Mouse (Mus musculus) intestine, embryonic 16.5 days (tissue): ENCODE measurements around the gene Oosp2. TPM values are rescaled to one million over a fixed set of nuclear protein-coding genes. Genes with fewer than 3 reads are reported as not detected.
A peak's percentile ranks its signal among the peaks of the same experiment; 100 is the strongest.

ENCODE experiments used
- ATAC-seq: fragments of 200-750 bp; cut with Nextera tagmentation; 2 replicates; pipeline ENCODE4 v1.8.0; 2017; ENCODE audit warnings: moderate TSS enrichment, moderate library complexity
- H3K27ac ChIP-seq: fragments of 300-500 bp; sonication (generic); 2 replicates; pipeline ENCODE4 v1.5.1; 2014; ENCODE audit warnings: mild to moderate bottlenecking, low read length
- H3K27me3 ChIP-seq: fragments of 300-500 bp; sonication (generic); replicated peaks from 2 replicates; pipeline ENCODE4 v1.6.1; 2014; ENCODE audit warnings: low read length, control low read depth, mixed read lengths; ENCODE audit not compliant: control insufficient read depth, insufficient read depth
- H3K36me3 ChIP-seq: fragments of 300-500 bp; sonication (generic); 2 replicates; pipeline ENCODE4 v1.6.1; 2014; ENCODE audit warnings: low read length, control low read depth; ENCODE audit not compliant: control insufficient read depth, insufficient read depth
- H3K4me1 ChIP-seq: fragments of 300-500 bp; sonication (generic); 2 replicates; pipeline ENCODE4 v1.6.1; 2014; ENCODE audit warnings: low read length, control low read depth, mixed read lengths; ENCODE audit not compliant: control insufficient read depth, insufficient read depth
- H3K4me2 ChIP-seq: fragments of 300-500 bp; sonication (generic); 2 replicates; pipeline ENCODE4 v1.6.1; 2014; ENCODE audit warnings: low read depth, low read length, control low read depth
- H3K4me3 ChIP-seq: fragments of 300-500 bp; sonication (generic); 2 replicates; pipeline ENCODE4 v1.5.1; 2014; ENCODE audit warnings: mild to moderate bottlenecking, low read length
- H3K9ac ChIP-seq: fragments of 300-500 bp; sonication (generic); 2 replicates; pipeline ENCODE4 v1.6.1; 2014; ENCODE audit warnings: low read depth, low read length
- H3K9me3 ChIP-seq: fragments of 300-500 bp; sonication (generic); 2 replicates; pipeline ENCODE4 v1.6.1; 2016; ENCODE audit warnings: low read length, control low read depth; ENCODE audit not compliant: control insufficient read depth
- WGBS: fragments of 180-500 bp; shearing (Covaris S2); extraction: QIAGEN DNeasy Blood & Tissue Kit; methylation state at CpG from one replicate; pipeline ENCODE4 v1.1.7; 2014; 5-methylcytosine and 5-hydroxymethylcytosine counted together
- polyA plus RNA-seq: library from polyadenylated mRNA; unstranded; fragments of >200 nt; fragmentation: Nextera tagmentation; extraction: Ambion mirVana; gene quantifications from 2 replicates; pipeline ENCODE4 v1.2.1, GENCODE M21; 2015

Oosp2 gene
- polyA plus RNA-seq, 1 experiment from 2014 or later = not detected

DNA sequence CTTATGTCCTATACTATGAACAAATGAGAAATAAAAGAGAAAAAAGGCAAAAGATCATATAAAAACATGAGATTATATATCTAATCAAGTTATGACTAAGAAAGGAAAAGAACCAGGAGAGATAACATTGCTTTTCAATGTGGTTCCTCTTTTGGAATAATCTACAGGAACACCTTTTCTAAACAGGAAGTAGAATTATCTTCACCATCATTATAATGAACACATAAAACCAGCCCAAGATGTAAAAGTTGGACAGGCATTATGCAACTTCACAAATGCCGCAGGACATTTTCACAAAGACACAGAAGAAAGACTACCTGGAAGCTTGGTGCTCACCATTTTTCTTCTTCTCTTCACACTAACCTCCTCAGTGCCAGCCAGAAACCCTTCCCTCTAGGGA is 47.3 kb downstream of the Oosp2 start:
- H3K36me3 ChIP-seq = no peaks in the 10 kb centered on the region
- ATAC-seq = no peak
- no peak overlapping the region for H3K27ac ChIP-seq
- no peaks in the 10 kb centered on the region for H3K4me1 ChIP-seq
- no peaks in the 10 kb centered on the region for H3K9me3 ChIP-seq
- no peak overlapping the region for H3K9ac ChIP-seq
- no peak overlapping the region for H3K4me3 ChIP-seq
- no peak overlapping the region for H3K4me2 ChIP-seq
- H3K27me3 ChIP-seq = no peaks in the 10 kb centered on the region
- WGBS = 92% methylated on average over 1 of the region's 1 CpGs

DNA sequence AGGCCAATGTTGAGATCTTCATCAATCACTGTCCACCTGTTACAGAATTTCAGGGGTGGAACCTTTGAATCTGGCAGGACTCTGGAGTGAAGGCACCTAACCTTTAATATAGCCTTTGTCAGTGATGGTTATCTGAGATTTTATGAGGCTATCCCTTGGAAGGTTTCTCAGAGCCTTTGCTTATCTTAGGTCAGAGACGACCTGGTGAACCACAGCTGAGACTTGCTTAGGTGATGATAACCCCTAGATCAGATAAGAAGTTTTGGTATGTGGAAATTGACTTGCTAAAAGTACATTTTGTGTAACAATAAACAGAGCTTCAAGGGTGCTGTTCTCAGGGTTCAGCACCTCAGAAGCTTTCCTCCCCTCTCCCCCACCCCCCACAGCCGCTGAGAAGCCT is 48.1 kb downstream of the Oosp2 start:
- no peak overlapping the region for H3K4me2 ChIP-seq
- H3K27me3 ChIP-seq = no peaks in the 10 kb centered on the region
- H3K9ac ChIP-seq = no peak overlapping the region
- no peak overlapping the region for H3K4me3 ChIP-seq
- no peaks in the 10 kb centered on the region for H3K4me1 ChIP-seq
- ATAC-seq = no peak
- no peaks in the 10 kb centered on the region for H3K36me3 ChIP-seq
- no peaks in the 10 kb centered on the region for H3K9me3 ChIP-seq
- no peak overlapping the region for H3K27ac ChIP-seq
- WGBS = 44% methylated on average over 2 of the region's 2 CpGs

DNA sequence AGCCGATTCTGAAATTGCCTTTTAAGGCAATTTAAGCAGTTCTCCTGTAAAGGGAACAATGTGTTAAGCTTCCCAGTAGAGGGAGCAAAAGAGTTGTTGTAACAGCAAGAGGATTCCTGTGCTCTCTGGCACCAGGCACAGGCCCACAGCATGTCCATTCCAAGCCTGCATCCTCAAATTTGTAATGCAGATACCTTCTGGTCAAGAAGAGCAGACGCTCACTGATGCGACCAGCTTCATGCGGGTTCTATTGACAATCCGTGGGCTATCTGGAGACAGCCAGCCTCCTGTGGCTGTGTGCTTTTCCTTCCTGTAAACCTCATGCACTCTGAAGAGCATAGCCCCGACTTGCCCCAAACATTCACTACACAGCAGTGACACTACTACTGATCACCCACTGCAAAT is 48.8 kb downstream of the Oosp2 start:
- Histone ChIP-seq H3K9ac (no peak overlapping the region), H3K4me2 (no peak overlapping the region), H3K4me3 (no peak overlapping the region), H3K27ac (no peak overlapping the region; the same call in 1 of the 2 replicates), H3K36me3 (no peaks in the 10 kb centered on the region), H3K27me3 (no peaks in the 10 kb centered on the region), H3K9me3 (no peaks in the 10 kb centered on the region), H3K4me1 (no peaks in the 10 kb centered on the region)
- WGBS = 16% methylated on average over 6 of the region's 6 CpGs
- peak; percentile 81 for ATAC-seq

DNA sequence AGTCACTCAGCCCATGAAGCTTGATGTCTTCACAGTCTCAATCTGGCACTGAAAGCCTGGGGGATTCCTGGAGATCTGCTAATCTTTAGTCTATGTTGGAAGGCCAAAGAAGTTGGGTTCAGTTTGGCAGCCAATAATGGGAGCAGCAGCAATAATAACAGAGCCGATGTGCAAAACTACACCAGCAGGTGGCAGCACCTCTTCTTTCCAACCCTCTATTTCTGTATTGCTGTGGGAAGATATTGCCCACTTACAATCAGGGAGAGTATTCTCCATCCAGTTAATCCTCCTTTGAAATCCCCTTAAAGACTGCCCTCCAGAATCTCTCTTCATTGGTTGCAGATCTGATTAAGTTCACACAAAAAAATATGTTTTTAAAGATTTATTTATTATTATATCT is 52.2 kb downstream of the Oosp2 start:
- WGBS = 12% methylated on average over 1 of the region's 1 CpGs
- Histone ChIP-seq H3K4me3 (no peak overlapping the region), H3K27me3 (no peaks in the 10 kb centered on the region), H3K27ac (no peak overlapping the region), H3K36me3 (no peaks in the 10 kb centered on the region), H3K9me3 (no peaks in the 10 kb centered on the region), H3K4me1 (no peaks in the 10 kb centered on the region), H3K4me2 (no peak overlapping the region), H3K9ac (no peak overlapping the region)
- ATAC-seq = no peak

DNA sequence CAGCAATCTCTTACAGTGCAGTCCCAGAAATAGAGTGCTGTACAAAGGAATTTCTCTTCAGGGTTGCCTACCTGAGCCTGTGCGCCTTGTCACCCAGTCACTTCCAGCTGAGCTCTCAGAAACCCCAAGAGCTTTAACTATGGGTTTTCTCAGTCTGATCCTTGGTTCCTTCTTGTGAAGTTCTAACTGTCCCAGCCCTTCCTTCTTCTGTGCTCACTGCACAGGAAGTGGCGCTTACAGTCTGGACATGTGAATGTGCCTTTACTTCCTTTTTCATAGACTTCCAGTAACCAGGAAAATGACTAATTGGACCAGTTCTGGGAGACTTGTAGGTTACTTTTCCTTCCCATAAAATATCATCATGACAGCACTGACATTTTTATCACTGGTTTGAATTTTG is 55.8 kb downstream of the Oosp2 start, which contains the start of gene Ms4a6d:
Ms4a6d (minus strand) TSS at position 247 of the 400 bp plus-strand sequence.
- H3K27me3 ChIP-seq = no peaks in the 10 kb centered on the region
- H3K4me2 ChIP-seq = no peak within 1 kb of the TSS
- H3K9me3 ChIP-seq = no peaks in the 10 kb centered on the region
- no peaks in the 10 kb centered on the region for H3K36me3 ChIP-seq
- no peaks in the 10 kb centered on the region for H3K4me1 ChIP-seq
- no peak within 1 kb of the TSS for H3K27ac ChIP-seq
- no peak within 1 kb of the TSS for H3K4me3 ChIP-seq
- H3K9ac ChIP-seq = no peak within 1 kb of the TSS
- WGBS = 85% methylated on average over 2 of the region's 2 CpGs
- no peak for ATAC-seq

DNA sequence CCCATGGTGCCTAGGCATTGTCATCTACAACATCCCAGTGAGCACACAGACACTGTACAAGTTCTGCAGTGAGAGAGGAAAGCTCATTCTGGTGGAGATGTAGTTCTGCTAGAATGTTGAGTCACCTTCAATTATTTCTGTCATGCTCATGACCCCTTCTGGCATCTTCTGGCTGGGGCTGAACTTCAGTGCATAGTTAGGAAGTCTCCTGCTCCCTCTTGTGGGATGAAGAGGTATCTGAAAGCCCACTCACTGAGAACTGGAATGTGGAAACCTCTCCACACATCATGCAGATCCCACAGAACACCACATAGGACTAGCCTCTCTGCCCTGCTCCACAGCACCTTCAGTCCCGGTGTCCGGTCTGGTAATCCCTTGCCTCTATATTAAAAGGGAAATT is 58.3 kb downstream of the Oosp2 start:
- no peaks in the 10 kb centered on the region for H3K4me1 ChIP-seq
- WGBS = 83% methylated on average over 2 of the region's 2 CpGs
- ATAC-seq = no peak
- H3K9me3 ChIP-seq = no peaks in the 10 kb centered on the region
- H3K9ac ChIP-seq = no peak overlapping the region
- no peak overlapping the region for H3K27ac ChIP-seq
- no peaks in the 10 kb centered on the region for H3K27me3 ChIP-seq
- no peaks in the 10 kb centered on the region for H3K36me3 ChIP-seq
- H3K4me3 ChIP-seq = no peak overlapping the region
- no peak overlapping the region for H3K4me2 ChIP-seq

DNA sequence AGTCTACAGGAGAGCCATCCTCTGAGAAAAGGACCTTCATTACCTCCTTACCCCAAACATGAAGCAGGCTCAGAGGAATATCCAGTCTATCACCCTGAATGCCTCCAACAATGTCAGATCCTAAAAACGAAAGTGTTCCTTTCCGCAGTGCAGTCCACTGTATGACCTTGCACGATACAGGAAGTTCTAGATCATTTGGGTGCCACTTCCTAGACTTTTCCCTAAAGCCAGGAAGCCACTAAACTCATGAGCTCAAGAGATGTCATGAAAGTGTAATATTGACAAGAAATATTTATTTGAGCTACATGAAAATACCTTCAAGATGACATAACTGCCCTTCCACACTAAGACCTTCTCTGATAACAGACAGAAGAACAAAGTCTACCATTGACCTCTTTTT is 59.0 kb downstream of the Oosp2 start:
- no peak overlapping the region for H3K9ac ChIP-seq
- no peaks in the 10 kb centered on the region for H3K27me3 ChIP-seq
- H3K9me3 ChIP-seq = no peaks in the 10 kb centered on the region
- ATAC-seq = no peak
- H3K36me3 ChIP-seq = no peaks in the 10 kb centered on the region
- no peak overlapping the region for H3K4me2 ChIP-seq
- H3K4me1 ChIP-seq = no peaks in the 10 kb centered on the region
- H3K4me3 ChIP-seq = no peak overlapping the region
- 82% methylated on average over 3 of the region's 3 CpGs for WGBS
- no peak overlapping the region for H3K27ac ChIP-seq

Other genes with a start within 250 kb of the Oosp2 start
- 0.50 and 0.72 TPM in 2 replicates for gene Ms4a4b, start 217.0 kb downstream of the Oosp2 start, polyA plus RNA-seq
- gene Ms4a6c, start 191.2 kb downstream of the Oosp2 start, polyA plus RNA-seq = 9.5 and 10.3 TPM in 2 replicates
- not detected in 2 replicates for gene Gm8369, start 174.6 kb downstream of the Oosp2 start, polyA plus RNA-seq
- 6.3 and 8.1 TPM in 2 replicates for gene Ms4a6b, start 144.0 kb downstream of the Oosp2 start, polyA plus RNA-seq
- 4.0 and 4.3 TPM in 2 replicates for gene Ms4a4d, start 123.8 kb downstream of the Oosp2 start, polyA plus RNA-seq
- gene Ms4a6d, start 55.7 kb downstream of the Oosp2 start, polyA plus RNA-seq = 4.9 and 6.0 TPM in 2 replicates
- gene Ms4a2, start 36.8 kb downstream of the Oosp2 start, polyA plus RNA-seq = 0.15 and 0.40 TPM in 2 replicates
- gene Ms4a3, start 19.7 kb downstream of the Oosp2 start, polyA plus RNA-seq = 0.42 TPM in 1 of 2 replicates, not detected in the other
- gene Oosp1, start 30.6 kb upstream of the Oosp2 start, polyA plus RNA-seq = not detected in 2 replicates
- gene Oosp3, start 36.5 kb upstream of the Oosp2 start, polyA plus RNA-seq = not detected in 2 replicates
- gene Gif, start 87.0 kb upstream of the Oosp2 start, polyA plus RNA-seq = not detected in 2 replicates
- 56.3 and 62.2 TPM in 2 replicates for gene Mrpl16, start 109.8 kb upstream of the Oosp2 start, polyA plus RNA-seq
- gene Stx3, start 158.8 kb upstream of the Oosp2 start, polyA plus RNA-seq = 55.8 and 70.2 TPM in 2 replicates
- gene Olfr1417, start 178.7 kb upstream of the Oosp2 start, polyA plus RNA-seq = not detected in 2 replicates
- gene Olfr1418, start 200.5 kb upstream of the Oosp2 start, polyA plus RNA-seq = not detected in 2 replicates
- gene Olfr1419, start 214.5 kb upstream of the Oosp2 start, polyA plus RNA-seq = not detected in 2 replicates
- not detected in 2 replicates for gene Olfr1420, start 226.0 kb upstream of the Oosp2 start, polyA plus RNA-seq